Mouse (Mus musculus) liver, embryonic 14.5 days (tissue): Measurements from ENCODE around the gene Aldh1l1.

ENCODE experiments used
- CTCF ChIP-seq: IDR thresholded peaks from 2 replicates; pipeline ENCODE4 v1.5.1; 2016; ENCODE audit warnings: antibody characterized with exemption, low read depth, control low read depth
- EP300 ChIP-seq: IDR thresholded peaks from 2 replicates; pipeline ENCODE4 v1.6.1; 2016; ENCODE audit warnings: antibody characterized with exemption, low read depth

DNA sequence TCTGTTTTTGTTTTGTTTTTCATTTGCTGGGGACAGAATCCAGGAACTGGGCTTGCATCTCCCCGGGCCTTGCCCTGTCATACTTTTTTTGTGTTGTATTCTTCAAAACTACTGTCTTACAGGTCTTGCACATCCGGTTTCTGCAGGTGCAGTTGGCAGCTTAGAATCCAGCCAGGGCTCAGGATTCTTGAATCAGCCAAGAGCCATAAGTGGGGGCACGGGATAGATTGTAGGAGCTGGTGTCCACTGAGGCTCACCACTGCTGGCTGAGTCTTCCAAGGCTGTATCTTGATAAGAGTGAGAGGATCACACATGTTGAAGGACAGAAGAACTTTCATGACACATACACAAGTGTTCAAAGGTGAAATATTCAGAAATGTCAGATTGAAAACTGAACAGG, 117.9 kb downstream of the Aldh1l1 start:
- TF ChIP-seq CTCF (no peak), EP300 (no peak)
